Mouse (Mus musculus) adrenal gland, adult 18-20 months (tissue): Measurements from ENCODE around the gene Rragc. TPM values are rescaled to one million over a fixed set of nuclear protein-coding genes. Genes with fewer than 3 reads are reported as not detected.
"Not testable (repeated sequence)": the region's sequence is repeated elsewhere in the genome, so short reads cannot be mapped to it uniquely, and the experiment has no call there.

Experiments used
- DNase-seq, 2 experiments: peaks; one replicate each; pipeline ENCODE4 v3.0.0; 2021 to 2022; ENCODE audit warnings: low spot score in 2 of 2
- long read RNA-seq, 2 experiments: library from polyadenylated mRNA; stranded (forward); transcript quantifications; one replicate each; pipeline ENCODE4 v2.0.0; 2021
- total RNA-seq, 2 experiments: library from RNA; stranded (reverse); gene quantifications; 1 replicate in 1 of 2; 2 replicates in 1 of 2; pipeline ENCODE4 v1.2.3; 2021

Rragc gene
- 10 to 100 TPM; 87.7 to 97.9 TPM for total RNA-seq
- long read RNA-seq, experiment 1, transcript Rragc-201 (7 exons, 2,593 nt): major isoform, 223 of 239 reads
- long read RNA-seq, experiment 1, partial matches to known transcripts: 1 of 239 reads
- long read RNA-seq, experiment 1, other reads (novel, unspliced or antisense): 14 of 239 reads
- long read RNA-seq, experiment 2, transcript Rragc-201 (7 exons, 2,593 nt): major isoform, 586 of 644 reads
- long read RNA-seq, experiment 2, partial matches to known transcripts: 8 of 644 reads
- long read RNA-seq, experiment 2, other reads (novel, unspliced or antisense): 46 of 644 reads

DNA sequence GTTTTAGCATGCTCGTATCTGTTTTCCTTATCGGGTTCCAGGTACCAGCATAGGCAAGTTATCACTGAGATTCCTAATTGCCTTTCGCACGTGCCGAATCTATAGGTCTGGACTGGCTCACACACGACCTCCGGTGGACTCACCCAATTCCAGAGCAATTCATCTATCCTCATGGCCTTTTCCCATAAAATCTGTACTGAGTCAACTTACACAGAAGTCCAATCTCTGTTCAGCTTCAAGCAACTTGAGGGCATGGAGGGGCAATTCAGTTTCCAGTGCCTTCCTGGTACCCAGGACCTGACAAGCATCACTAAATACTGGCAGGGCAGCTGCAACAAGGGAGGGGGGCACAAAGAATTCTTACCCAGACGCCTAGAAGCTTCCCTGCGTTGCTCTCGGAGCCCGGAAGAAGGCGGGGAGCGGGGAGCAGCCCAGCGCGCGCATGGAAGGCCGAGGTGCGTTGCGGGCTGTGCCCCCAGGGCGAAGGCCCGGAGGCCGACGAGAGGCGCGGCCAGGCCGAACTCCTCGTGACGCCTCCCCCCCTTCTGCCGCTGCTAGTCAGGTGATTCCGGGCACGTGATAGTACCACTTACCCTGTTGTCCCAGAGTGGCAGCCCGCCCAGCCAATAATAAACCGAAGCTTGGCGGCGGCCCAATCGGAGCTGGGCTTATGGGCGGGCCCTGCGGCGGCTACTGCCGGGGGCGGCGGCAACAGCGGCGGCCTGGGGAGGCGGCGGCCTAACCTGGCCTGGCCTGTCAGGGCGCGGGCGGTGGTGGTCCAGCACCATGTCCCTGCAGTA, at the start of gene Rragc:
Rragc (plus strand) TSS at position 699 of the 800 bp plus-strand sequence.
- DNase-seq: peak; percentile 100

DNA sequence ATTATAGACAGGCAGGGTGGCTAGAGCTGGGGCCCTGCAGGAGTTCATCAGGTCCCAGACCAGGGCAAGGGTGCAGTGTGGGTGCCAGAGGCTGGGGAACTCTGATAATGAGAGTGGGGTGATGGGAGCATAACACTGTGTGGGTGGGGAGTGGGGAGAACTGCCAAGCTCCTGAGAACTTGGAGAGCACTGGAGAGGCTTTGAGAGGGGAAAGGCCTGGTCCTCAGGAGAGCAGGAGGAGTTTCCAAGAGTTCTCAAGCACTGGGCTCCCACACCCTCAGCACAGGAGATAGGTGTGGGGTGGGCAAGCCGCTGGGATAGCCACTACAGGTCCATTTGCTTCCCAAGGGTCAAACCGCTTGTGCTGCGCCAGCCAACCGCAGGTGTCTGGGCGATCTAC, 23.5 kb upstream of the Rragc start:
- DNase-seq: no peak

DNA sequence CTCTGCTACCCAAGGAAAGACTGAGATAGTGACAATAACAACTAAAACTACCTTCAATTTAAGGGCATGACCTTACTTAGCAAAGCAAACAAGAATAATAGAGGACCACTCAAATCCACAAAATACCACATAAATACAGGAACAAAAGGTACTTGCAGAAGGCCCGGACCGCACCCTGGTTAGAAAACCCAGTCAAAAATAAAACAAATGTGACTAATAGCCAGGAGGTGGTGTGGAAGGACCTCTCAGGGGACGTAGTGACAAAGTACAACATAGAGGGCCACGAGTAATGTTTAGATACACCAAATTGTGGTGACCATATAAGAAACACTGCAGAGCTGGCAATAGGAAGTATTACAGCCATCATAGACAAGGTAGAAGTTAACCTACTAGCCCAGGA, 23.0 kb upstream of the Rragc start:
- DNase-seq: no peak

DNA sequence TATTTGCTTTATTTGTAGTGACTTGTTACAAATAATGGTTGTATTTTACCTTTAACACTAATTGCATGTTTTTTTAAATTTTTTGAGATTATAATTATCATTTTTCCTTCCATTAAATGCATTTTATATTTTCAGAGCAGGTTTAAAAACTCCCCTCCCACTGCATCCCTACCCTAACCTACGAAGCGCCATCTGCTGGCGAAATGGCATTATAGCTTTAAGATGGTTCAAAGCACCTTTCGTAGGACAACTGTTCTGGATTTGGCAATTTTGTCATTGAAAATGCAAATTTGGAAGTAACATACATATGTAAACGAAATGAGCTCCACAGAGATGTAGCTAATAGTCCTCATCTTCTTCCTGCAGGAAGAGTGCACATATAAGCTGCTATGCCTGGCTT, 18.6 kb upstream of the Rragc start:
- DNase-seq: peak; percentile 40 to 52

DNA sequence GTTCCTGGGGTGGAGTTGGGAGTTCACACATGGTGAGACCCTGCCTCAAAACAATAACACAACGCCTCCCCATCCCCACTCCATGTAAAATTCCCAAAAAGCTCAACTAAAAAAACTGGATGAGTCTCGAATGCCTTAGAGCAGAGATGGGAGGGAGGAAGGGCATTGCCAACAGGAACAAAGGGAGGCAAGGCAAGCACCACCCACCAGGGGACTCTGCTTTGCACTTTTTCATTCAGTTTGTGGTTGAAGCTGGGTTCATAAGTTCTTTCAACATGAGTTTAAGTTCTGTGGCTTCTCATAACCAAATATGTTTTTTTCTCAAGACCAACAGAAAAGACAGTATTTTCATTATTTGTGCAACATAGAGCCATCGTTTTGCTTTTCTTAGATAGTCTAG, 13.8 kb upstream of the Rragc start:
- no peak for DNase-seq

DNA sequence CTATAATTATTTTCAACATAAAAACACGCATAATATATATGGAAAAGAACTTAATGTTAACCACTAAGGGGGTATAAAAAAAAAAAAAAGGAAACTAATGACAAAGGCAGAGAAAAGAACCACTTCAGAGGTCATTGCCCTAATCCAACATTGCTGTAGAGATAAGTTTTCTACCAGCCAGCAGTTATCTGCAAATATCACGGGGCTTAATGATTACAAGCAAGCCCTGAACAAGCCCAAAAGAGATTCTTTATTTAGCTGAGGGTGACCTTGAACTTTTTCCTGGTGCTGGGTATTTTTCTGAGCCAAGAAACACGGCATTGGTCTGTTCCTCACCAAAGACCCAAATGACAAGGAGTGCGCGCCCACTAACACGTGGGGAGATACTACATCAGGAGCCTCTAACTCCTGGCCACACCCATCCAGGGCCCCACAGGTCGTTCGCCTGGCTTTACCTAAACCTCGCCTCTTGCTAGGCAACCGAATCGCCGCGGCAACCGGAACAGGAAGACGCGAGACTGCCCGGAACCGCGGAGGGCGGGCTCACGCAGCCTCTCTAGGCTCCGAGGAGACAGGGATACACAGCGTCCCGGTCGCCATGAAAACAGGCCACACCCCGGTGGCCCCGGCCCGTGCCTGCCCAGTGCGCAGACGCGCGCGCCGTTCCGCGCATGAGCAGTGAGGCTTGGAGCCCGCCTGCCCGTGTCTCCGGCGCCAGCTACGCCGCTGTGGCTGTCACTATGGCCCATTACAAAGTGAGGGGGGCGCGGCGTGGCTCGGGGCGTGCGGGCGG, 12.7 kb upstream of the Rragc start, which contains the start of gene Mycbp:
Mycbp (plus strand) TSS at position 500 of the 793 bp plus-strand sequence.
- DNase-seq: peak; percentile 100

DNA sequence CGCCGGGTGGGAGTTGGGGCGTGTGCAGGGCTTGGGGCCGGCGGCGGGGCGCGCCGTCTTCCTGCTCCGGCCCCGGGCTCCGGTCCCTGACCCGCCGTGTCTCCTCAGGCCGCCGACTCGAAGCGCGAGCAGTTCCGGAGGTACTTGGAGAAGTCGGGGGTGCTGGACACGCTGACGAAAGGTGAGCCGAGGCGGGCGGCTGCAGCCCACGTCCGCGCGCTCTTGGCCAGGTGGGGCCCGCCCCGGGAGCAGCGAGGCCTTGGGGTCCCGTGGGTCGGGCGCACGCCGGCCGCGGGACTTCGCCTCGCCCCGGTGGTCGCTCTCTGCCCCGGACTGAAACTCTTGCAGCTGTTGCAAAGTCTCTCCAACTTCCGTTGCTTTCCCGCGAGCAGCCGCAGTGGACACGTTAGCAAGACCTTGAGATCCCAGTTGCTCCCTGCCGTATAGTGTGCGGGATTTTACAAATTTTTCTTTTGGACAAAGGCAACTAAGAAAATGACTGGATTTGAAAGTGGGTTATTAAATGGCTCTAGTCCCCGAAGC, 12.0 kb upstream of the Rragc start:
- DNase-seq: no peak

DNA sequence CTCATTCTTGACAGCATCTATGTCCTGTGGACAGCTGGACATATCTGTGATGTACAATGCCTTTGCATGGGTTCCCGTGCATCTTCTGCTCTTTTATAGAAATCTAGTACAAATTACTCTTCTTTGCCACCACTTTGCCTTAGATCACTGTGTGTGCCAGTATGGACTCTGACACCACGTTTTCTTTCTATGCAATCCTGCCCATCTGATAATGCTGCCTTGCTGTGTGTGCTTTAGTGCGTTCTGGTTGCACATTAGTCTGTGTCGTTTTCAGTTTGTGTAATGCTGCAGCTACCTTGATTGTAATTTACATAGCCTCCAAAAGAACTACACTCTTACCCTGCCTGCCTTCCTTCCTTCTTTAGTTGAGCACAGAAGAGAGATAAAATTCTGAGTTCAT, 5.7 kb upstream of the Rragc start:
- no peak for DNase-seq

DNA sequence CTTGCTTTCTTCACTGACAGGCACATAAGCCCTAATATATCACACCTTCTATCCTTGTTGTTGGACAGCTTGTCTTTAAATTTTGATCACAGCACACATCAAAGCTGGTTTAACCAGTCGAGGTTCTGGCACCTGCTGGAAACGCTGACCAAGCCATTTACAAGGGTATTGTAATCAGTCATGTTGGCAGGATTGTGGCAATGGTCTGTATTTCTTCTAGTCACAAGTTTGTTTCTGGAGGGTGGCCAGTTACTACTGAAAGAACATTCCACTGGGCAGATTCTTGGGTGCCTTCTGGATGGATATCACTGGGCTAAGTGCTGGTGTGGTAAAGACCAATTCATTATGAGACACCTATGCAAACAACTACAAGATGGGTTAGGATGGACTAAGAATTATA, 4.8 kb upstream of the Rragc start:
- no peak for DNase-seq

DNA sequence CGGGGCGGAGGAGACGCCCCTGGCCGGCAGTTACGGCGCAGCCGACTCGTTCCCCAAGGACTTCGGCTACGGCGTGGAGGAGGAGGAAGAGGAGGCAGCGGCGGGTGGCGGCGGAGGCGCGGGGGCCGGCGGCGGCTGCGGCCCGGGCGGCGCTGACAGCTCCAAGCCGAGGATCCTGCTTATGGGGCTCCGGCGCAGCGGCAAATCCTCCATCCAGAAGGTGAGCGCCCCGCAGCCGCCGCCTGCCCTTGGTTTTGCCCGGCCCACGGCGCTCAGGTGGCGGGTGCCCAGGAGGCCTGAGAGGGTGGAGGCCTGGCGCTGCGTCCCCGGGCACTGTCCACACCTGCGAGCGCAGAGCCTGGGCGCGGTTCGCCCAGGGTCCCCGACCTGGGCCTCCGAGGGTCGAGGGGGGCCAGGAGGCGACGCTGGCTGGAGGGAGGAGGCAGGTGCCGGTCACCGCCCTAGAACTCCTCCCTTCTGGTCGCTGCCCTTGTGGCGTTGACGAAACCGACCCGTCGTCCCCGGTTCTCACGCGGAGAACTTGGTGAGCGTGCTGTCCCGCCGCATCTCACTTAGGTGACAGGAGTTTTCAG, 398 bp downstream of the Rragc start, which contains the start of gene 4930535I16Rik:
4930535I16Rik (minus strand) TSS at position 475 of the 593 bp plus-strand sequence.
- DNase-seq: peak in 1 of 2 experiments; percentile 42

DNA sequence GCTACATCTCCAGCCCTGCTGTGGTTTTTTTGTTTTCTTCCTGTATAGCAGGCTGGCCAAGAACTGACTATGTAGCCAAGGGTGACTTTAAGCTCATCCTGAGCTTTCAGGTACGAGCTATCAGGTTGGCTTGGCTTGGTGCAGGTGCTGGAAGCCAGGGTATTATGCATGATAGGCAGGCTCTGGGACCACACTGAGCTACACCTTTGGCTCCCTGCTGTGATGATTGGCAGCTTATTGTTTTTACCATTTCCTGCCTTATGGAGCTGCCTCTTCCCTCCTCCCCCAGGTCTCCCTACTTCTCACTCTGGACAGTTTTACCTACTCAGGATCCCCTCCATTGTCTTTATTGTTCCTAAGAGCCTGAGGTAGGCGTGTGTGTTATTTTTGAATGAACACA, 1.6 kb downstream of the Rragc start:
- DNase-seq: no peak

DNA sequence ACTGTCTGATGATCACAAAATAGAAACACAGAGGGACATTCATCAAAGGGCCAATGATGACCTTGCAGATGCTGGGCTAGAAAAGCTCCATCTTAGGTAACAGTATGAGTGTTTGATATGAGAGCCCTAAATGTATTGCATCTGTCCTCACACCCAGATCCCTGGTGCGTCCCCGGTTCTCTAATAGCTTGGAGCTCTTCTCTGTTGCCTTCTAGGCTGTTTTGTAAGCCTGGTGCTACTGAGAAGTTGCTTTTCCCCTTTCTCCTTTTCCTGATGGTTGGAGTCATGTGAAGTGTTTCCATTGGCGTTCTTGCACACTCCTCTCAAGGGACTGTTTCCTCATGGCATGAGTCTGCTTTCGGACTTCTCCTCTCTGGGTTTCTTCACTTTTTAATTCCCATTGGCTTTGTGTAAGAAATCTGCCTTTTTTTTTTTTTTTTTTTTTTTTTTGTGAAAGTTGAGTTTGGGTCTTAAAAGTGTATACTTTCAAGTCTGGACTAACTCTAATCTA, 3.9 kb downstream of the Rragc start:
- no peak for DNase-seq

DNA sequence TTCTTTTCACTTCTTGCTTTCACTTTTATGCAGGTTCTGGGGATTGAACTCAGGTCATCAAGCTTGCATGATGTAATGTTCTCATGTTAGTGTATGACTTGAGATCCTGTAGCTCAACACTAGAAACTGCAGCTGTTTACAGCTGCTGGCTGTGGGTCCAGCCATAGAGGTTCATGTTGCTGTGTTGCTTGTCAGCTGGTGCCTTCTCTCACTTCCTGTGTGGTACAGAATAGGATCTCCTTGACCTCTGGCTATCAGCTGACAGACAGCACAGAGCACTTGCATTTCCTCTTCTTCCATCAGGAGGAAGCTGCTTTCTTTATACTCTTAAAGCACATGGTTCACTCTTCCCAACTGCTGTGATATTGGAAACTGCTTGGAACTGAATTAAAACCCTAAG, 10.7 kb downstream of the Rragc start:
- no peak for DNase-seq

DNA sequence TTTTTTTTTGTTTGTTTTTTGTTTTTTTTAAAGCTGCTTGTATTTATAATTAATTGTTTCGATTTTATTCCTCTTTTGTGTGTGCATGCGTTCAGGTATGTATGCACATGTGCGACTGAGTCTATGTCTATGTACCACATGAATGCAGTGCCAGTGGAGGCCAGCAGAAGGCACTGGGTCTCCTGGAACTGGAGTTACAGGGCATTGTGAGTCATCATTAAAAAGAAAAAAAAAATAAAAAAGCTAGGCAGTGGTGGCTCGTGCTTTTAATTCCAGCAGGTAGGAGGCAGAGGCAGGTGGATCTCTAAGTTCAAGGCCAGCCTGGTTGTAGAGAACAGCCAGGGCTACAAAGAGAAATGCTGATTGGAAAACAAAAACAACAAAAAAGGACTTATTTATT, 12.7 kb downstream of the Rragc start:
- no peak for DNase-seq

DNA sequence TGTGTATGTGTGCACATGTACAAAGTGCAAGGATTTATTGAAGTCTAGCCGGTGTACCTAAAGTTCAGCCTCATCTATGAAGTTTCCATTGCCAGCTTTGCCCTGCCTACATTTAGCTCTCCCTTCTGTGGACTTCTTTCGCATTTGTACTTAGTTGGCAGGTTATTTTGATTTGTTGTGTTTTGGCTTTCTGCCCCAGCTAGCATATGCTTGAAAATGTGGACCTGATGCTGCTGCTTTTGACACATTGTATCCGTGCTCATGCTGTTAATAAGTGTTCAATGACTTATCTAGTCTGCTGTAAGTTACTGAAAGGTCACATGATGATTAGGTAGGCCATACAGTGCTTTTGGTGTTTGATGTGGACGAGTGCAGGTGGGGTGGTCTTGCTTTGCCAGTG, 17.1 kb downstream of the Rragc start:
- DNase-seq: no peak

DNA sequence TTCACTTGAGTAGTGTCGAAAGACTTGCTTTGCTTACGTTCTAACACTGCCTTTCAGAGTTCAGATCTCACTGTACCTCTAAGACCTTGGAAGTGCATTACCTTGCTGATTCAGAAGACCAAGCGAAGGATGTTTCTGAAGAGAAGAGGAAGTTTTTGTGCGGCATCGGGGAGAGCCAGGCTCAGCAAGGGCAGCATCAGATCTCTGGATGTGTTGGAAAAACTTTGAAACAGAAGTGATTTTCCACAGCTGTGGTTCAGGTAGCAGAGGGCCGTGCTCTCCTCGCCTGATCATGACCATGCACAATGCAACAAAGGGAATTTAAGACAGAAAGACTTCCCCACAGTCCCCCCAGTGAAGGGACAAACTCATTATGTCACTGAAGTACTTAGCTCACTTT, 18.8 kb downstream of the Rragc start:
- DNase-seq: no peak

DNA sequence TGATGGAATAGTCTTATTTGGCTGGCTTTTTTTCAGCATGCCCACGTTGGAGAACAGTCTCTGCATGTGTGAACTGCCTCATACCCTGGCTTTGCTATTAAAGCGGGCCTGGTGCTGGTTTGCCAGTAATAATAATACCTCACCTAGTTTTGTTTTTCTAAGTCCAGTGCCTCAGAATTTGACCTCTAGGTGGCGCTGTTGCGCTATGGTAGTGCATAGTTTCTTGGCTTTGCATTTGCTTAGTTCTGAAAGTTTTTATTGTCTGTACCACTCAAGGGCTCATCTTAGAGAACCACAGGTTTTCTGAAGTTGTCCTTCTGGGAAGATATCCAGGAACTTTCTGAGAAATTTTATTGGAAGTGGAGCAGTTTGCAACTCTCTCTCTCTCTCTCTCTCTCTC, 22.6 kb downstream of the Rragc start:
- peak; percentile 68 to 80 for DNase-seq

DNA sequence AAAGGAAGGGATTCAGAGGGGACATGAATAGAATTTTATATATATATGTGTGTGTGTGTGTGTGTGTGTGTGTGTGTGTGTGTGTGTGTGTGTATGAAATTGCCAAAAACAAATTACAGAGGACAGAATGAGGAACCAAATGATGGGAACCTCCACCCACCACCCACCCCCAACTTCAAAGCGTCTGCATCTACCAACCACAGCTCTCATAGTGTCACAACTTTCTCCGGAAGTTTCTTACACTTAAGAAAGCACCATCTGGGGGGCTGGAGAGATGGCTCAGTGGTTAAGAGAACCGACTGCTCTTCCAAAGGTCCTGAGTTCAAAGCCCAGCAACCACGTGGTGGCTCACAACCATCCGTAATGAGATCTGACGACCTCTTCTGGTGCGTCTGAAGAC, 23.6 kb downstream of the Rragc start:
- DNase-seq: not testable (repeated sequence)

DNA sequence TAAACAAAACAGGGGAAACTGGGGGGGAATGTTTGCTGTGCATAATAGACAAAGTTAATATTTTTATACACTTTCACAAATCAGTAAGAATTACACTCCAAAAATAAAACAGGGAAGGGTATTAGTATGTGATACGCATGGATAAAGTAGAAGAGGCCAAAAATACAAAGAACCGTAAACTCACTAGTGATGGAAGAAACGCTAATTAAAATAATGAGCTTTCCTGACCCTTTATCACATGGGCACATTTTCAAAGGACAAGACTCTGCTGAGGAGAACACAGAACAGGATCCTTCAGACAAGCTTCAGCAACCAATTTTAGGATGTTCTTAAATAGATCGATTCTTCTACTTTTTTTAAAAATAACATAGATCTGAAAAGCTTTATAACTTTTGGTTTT, 29.5 kb downstream of the Rragc start:
- no peak for DNase-seq

DNA sequence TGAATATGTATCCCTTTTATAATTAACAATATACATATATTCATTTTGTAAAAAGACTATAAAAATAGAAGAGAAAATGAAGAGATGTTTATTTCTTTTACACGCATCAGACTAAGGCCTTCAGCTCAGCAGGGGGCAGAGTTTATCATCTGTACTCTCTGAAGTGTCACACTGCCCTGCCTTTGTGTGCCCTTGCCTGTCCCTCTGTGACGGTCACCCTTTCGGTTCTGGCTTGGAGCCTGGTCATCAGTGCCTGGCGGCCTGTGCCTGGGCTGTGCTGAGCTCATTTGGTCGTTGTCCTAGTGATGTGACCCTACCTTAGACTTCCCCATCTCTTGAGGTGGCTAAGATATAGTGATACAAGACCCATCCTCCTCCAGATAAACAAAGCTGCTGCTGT, 29.9 kb downstream of the Rragc start:
- peak in 1 of 2 experiments; percentile 10 for DNase-seq

DNA sequence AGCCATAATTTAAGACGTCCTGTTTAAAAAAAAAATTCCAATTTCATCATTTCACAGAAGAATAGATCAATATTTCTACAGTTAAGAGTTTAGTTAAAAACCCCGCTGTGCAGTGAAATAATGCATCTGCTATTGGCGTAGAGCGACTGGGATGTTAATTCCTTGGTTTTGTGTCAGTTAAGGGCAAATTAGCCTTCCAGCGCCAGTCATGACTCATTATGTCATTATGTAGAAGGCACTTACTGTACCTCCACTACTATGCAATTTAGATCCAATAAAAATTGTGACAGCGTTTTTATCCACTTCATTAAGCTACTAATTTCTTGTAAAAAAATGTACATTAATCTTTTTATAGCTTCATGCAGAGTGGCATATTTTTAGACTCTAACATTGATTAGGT, 31.7 kb downstream of the Rragc start:
- DNase-seq: no peak
